Mouse (Mus musculus) MEL-GATA-1-ER (cell line): ENCODE results near the gene Pitx3.
"Not testable (repeated sequence)": the region's sequence is repeated elsewhere in the genome, so short reads cannot be mapped to it uniquely, and the experiment has no call there.

Experiments
- DNase-seq: peaks from one replicate; pipeline ENCODE4 v3.0.0-alpha.2; 2012; ENCODE audit warnings: low read depth; ENCODE audit errors: extremely low read depth

Gene Pitx3

DNA sequence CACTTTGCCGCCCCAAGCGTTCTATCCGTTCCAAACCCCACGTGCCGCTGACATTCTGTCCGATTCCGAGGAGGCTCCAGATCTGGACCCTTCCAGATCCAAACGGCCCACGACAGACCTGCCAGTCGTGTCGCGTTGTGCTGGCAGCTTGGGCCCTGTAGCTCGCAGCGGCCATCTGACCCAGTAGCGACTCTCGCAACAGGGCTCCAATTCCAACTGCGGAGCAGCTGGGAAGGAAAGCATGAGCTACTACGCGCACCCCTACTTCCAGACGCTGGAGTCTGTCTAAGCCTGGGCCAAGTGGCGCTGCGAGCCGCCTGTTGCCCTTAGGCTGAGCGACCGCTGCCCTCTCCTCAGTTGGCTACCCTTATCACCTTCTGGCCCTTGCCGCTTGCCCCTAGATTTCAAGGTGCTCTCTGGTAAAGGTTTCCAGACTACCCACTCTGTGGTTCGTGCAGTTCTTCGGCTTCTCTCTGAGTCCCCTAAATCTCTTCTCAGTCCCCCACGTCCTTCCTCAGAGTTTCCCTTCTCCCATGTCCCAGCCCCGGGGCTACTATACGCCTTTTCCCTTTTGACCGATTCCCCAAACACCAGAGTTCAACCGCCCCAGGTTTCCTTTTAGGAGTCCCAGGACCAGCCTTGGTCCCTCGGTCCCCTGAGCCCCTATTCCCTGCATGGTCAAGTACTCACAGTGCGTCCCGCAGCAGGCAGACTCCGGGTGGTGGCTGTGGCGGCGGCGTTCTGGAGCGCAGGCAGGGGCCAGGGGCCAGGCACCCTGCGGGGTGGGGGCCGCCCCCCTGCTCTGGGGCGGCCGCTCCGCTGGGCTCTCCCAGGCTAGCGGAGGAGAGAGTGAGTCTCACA is at the start of gene Pitx3:
Pitx3 (minus strand) TSS at position 816 of the 861 bp plus-strand sequence.
- no peak for DNase-seq

DNA sequence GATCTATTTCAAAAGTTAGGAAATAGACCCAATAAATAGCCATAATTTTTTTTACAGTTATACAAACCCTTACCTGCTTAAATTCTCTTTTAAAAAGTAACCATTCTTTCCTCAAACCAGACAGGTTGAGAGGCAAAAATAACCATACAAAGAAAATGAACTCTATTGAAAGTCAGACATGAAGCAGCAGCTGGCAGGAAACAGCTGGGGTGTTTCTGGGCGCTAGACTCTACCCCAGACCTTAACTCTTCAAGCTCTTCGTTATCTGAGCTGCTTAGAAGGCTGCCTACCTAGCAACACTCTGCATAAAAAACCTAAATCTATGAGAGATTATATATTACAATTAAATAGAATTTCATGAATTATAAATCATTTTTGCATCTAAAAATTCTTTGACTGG is 39.1 kb upstream of the Pitx3 start:
- no peak for DNase-seq

DNA sequence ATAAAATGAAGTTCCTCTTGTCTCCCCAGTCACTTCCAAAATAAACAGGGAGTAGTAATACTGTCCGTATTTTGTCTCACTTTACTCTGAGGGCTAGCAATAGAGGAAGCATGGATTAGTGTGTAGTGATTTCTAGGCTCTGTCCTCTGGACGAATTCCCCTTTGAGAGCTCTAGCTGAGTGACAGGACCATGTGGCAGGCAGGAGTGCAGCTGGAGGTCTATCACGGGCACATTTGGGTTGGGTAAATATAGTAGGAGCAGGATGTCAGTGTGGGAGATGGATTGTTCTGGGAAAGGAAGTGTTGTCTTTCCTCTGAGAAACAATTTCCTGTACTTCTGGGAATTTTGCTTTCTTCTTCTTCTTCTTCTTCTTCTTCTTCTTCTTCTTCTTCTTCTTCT is 38.5 kb upstream of the Pitx3 start:
- no peak for DNase-seq

DNA sequence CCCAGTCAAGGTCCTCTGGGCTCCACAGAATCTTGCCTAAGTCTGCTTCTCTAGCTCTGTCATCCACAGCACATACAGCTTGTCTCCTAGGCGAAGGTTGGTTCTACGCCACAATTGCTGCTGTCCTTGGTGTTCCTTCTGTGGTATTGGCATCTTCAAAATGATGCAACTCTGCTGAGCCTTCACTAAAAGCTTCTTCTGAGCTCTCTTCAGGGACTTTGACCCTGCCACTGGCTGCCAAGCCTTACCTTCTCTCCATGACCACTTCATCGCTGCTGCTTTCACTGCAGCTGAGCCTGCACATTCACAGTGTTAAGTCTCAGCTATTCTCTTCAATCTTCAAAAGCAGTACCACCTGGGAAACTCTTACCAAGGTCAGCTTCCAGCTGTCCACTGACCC is 34.1 kb upstream of the Pitx3 start:
- no peak for DNase-seq

DNA sequence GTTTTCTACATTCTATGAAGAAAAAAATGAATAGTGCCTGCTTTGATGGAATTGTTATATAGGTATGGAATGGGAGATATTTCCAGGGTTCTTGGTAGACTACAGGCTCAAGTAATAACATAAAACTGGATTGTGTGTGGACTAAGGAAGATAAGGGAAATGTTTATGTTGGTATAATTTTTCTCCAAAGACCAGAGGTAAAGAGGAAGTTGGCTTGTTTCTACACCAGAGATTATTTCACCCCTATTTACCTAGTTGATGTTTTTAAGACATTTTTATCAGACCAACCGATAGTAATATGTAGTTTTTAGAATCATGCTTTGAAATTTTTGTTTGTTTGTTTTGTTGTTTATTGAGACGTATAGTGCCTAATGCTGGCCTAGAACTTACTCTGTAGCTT is 32.1 kb upstream of the Pitx3 start:
- peak; percentile 33 for DNase-seq

DNA sequence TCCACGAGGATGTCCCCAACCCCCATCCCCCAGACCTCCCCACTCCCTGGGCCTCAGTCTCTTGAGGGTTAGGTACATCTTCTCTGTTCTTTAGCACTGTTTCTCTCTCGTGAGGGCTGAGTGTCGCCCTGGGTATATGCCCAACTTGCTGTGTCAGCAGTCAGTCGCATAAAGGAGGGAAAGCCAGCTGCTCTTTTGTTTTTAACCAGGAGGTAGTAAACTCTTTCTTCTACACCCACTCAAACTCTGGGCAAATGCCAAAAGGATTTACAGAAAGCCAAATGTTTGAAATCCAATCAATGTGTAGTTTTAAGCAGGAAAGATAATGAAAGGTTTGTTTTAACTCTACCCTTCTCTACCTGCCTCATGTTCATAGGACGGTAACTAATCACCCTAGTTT is 28.9 kb upstream of the Pitx3 start:
- DNase-seq = no peak

DNA sequence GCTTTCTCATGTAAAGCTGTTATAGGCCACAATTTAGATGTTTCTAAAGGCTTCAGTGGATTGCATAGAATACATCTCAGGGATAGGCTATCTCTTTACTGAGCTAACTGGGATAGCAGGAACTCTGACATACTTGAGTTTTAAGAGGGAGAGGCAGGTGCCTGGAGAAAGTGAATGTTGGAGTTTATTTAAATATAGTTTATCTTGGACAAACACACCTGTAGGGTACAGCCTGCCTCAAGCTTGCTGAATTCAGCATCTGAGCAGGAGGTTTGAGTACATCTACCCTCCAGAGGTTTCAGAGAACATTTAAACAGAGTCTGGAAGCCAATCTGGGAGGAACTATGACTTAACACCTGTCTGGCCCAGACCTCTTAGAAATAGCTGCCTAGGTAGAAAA is 27.0 kb upstream of the Pitx3 start:
- DNase-seq = no peak

DNA sequence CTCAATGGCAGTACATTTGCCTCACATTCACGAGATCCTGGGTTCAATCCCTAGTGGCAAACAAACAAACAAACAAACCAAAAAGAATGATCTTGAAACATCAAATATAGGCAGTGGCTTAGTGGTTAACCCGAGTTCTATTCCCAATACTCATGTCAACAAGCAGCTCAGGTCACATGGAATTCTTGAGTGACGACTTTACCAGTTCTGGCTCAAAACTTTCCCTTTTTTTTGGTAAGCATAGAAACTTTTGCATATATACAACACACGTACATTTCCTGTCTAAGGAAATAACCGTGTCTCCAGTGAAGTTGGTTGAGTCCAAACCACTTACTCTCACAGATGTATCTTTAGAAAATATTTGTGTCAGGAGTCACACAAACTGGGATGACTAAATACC is 24.4 kb upstream of the Pitx3 start:
- DNase-seq = no peak

DNA sequence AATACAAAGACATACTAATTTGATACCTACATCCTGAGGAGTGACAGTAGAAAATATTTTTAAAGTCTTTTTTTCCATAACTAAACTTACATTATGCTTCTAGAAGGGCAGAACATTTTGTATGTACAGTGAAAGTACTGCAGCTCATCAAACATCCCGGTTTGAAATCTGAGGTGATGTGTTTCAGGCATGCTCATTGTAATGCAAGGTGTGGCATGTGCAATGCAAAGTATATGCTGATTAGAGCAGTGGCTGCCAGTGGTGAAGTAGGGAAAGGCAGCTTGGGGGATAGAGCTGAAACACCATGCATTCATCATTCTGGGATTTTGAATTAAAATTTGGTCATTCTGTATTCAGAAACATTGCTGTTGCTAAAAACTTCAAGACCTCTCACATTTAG is 21.8 kb upstream of the Pitx3 start:
- DNase-seq = no peak

DNA sequence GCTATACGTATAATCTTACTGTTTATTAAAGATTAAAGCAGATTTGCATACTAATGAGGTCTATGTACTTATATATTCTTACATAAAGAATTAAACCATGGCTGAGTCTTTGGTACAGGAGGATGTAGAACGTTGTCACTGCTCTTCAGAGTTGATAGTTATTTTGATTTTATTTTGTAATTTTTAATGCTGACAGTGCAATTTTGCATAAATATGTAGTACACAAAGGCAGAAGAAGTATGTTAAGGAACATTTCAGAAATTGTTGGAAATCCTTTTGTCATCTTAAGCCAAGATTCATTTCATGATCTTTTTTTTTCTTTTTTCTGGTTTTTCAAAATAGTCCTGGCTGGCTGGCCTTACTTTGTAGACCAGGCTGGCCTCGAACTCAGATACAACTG is 21.3 kb upstream of the Pitx3 start:
- no peak for DNase-seq

DNA sequence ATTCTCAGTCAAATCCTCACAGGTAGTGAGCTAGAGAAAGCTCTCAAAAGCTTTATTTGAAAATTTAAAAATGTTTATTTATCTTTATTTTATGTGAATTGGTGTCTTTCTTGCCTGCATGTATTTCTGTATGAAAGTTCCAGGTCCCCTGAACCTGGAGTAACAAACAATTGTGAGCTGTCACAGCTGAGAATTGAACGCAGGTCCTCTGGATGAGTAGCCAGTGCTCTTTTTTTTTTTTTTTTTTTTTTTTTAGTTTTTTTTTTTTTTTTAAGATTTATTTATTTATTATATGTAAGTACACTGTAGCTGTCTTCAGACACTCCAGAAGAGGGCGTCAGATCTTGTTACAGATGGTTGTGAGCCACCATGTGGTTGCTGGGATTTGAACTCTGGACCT is 19.0 kb upstream of the Pitx3 start:
- not testable (repeated sequence) for DNase-seq

DNA sequence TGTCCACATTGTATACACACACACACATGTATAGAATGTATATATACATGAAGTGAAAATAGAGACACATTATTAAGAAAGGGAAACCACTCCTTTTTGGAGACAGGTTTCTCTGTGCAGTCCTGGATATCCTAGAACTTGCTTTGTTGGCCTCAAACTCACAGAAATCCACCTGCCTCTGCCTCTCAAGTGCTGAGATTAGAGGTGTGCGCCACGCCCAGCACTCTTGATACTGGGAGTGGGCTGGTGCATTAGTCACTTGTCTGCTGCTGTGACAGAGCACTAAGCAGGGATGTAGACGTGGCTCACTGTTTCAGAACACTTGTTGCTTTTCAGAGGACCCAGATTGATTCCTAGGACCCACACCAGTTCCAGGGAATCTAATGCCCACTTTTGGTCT is 17.8 kb upstream of the Pitx3 start:
- no peak for DNase-seq

DNA sequence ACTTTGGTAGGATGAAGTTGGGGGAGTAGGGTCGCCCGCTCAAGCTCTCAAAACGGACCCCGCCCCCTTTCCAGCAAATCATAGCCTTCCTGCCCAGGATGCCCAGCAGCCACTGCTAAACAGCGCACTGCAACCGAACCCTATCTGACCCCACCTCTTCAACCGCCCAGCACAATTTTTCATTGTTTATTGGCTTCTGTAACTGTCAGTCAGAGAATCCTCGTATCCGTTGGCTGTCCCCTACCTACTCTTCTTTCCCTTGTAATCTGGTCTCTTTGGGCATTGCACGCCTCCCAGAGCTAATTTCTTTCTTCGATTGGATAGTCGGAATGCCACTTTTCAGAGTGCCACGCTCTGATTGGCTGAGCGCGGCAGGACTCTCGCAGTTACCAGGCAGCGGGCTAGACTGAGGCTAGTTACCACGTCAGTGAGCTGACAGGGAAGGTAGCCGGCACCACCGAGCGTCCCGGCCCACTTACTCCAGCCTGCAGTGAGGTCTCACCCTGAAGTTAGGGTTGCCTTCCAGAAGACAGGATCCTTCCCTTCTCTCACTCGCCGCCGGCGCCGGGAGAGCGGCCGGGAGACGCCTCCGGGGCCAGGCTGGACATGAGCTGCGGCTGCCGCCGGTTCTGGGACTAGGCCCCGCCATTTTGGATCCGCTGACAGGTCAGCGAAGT is 4.1 kb upstream of the Pitx3 start, which contains the start of gene Gbf1:
Gbf1 (plus strand) TSS at position 383 of the 677 bp plus-strand sequence.
- peak; percentile 100 for DNase-seq

DNA sequence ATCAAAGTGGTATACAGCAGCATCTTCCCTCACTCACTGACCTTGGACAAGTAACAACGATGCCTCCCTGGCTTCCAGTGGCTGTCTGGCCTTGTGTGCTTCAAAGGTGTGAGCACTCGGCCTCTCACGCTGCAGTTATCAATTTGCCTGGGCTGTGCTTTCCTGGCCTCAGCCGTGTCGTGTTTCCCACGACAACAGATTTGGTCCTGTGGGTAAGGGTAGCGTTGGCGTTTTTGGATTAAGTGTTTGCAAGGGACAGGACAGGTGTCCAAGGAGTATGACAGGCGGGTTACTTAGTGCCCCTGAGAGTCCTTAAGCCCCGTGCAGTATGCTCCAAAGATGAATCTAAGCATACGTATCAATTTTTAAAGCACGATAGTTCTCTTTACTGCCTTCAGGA is 965 bp upstream of the Pitx3 start:
- DNase-seq = no peak

DNA sequence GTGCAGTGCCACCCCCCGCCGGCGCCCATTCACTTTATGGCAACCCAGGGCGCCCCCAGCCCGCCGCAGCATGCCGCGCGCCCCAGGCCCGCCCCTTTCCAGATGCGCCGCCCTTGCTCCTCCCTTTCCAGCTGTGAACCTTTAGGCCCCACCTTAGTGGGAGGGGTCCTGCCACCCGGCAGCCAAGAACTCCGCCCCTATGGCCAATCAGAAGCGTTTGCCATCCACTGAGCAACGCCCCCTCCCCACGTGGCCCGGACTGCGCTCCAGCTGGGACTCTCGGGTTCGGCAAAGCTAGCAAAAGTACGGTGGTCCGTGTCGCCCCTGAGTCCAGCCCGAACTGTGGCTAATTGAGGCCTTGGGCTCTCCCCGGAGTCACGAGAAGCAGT is 240 bp upstream of the Pitx3 start:
- peak; percentile 82 for DNase-seq

DNA sequence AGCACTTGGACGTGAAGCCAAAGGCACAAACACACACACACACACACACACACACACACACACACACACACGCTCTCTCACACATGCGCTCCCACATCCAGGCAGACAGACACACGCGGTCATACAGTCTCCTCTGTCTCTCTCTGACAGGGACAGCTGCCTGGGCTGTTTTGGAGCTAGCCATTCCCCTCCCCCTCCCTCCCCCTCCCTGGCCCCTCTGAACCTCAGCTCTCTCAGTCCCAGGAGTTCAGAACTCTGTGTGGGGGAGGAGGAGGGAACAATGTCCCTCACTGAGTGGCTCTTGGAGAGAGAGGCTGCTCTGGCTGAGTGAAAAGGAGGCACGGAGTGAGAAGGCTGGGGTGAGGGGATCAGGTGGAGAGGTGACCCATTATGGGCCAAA is 7.0 kb downstream of the Pitx3 start:
- no peak for DNase-seq

DNA sequence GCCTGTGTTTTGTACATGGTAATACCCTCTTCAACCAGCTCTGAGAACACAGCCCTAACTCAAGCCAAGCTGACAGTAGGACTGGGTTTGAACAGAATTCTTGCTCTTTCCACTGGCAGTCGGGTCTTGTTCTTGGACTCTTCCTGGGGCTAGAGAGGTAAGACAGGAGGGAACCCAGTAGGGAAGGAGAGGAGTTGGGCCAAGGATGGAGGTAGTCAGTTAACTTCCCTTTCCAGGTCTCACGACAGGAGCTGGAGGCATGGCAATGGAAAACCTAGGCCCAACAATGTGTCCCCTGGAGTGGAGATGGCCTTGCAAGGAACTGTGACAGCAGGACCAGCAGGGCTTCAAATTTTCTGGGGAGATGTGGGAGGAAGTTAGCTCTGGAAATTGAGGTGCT is 7.8 kb downstream of the Pitx3 start:
- no peak for DNase-seq

DNA sequence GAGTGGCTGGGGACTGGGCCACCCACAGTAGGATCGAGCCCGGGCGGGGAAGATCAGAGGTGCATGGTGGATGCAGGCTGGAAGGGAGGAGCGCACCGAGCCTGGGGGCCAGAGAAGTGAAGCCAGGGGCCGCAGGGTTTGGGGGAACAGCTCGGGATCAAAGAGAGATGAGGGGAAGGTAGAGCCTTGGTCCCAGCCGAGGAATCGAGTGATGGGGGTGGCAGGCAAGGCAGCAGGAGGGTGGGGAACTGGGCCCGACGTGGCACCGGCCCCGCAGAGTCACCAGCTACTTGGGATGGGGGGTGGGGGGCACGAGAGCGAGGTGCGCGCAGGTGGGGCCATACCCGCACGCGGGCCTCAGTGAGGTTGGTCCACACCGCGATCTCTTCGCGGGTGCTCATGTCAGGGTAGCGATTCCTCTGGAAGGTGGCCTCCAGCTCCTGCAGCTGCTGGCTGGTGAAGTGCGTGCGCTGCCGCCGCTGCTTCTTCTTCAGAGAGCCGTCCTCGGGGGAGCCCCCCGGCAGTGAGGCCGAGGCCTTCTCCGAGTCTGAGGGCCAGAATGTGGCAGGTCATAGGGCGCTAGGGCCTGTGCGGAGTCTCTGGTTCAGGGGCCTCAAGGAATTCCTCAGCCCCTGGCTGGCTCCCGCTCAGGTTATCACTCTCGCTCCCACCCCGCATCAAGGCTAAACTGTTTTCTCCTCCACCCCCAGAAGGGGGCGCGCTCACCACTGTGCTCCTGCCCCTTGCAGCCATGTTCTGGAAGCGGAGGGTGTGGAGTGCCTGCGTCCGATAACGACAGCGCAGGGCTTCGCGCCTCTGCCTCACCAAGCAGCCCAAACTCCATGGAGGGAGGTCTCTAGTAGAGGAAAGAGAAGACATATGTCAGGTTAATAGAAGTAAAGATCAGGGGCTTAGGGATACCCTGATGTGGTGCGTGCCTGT is 11.2 kb downstream of the Pitx3 start:
- peak; percentile 84 for DNase-seq

DNA sequence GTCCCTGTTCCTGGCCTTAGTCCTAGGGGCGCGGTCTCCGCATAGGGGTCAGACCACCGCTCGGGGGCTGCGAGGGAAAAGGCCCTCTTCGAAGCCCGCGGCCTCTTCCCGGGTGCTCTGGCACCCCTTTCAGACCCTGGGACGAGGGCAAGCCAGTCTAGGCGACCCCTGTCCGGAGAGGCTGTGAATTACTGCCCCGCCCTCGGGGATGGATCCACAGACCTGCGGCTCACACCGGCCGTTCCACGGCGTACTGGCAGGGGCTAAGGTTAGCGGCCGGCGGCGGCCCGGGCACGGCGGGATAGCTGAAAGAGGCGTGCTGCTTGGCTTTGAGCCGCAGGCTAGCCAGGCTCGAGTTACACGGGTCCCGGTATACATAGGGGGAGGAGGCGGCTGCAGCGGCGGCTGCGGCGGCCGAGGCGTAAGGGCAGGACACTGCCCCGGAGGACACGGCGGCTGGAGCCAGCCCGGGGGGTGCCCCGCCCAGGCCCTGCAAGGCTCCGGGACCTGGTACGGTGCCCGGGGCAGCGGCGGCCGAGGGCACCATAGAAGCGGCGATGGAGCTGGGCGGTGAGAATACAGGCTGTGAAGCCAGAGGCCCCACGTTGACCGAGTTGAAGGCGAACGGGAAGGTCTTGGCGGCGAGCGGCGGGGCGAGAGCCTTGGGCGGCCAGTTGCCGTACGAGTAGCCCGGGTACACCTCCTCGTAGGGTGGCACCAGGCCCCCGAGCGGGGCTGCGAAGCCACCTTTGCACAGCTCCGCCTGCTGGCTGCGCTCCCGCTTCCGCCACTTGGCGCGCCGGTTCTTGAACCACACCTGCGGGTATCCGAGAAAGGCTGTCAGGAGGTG is 12.1 kb downstream of the Pitx3 start:
- DNase-seq = no peak

DNA sequence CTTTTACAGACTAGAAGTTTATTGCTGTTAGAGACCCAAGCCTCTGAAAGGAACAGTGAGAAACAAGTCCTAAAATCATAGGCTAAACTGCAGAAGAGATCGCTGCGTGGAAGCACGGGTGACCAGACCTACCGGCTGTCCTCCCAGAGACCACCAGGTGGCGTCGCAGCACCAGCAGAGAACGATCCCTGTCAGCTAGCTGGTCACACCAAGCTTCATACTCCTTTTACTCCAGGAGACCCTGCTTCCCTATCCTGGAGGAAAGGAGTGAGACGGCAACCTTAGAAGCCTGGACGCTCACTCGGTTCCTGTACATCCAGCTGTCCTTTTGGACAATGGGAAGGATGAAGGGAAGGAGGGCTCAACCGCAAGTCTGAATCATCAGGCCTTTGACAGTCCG is 12.8 kb downstream of the Pitx3 start:
- peak; percentile 81 for DNase-seq

DNA sequence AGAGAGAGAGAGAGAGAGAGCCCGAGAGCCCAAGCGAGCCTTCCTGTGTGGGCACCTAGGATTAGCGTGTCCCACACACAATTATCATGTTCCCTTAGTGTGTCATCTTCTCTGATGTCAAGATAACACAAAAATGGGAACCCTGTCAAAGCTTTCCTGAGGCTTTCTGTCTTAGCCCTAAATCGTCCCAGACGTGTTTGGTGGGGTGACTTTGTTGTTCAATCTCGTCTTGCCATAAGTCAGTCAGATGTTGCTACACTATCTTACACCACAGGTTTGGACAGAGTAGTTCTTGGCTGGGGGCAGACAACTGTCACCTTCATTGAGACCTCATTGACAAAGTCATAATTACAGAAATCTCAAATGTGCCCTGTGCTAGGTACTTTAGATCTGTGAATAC is 15.5 kb downstream of the Pitx3 start:
- DNase-seq = no peak
